Mouse (Mus musculus) heart, embryonic 11.5 days (tissue): ENCODE measurements at regions not wholly inside any gene's neighbourhood (a gene's known extent, or its start where the extent isn't known, plus 50 kb on each side); places are given as distances from the start of the nearest gene placed in this dataset.

Experiments
- ATAC-seq: fragments of 200-750 bp; cut with Nextera tagmentation; replicated peaks from 2 replicates; pipeline ENCODE4 v1.8.0; 2017; ENCODE audit warnings: moderate library complexity; ENCODE audit not compliant: insufficient number of reproducible peaks, low FRiP score, low TSS enrichment
- H3K27ac ChIP-seq: fragments of 300-500 bp; sonication (generic); 2 replicates; pipeline ENCODE4 v1.5.1; 2014; ENCODE audit warnings: mild to moderate bottlenecking, low read depth, low read length
- H3K27me3 ChIP-seq: fragments of 300-500 bp; sonication (generic); 2 replicates; pipeline ENCODE4 v1.6.1; 2014; ENCODE audit warnings: mild to moderate bottlenecking, low read length, mixed read lengths; ENCODE audit not compliant: control insufficient read depth, insufficient read depth
- H3K36me3 ChIP-seq: fragments of 300-500 bp; sonication (generic); 2 replicates; pipeline ENCODE4 v1.6.1; 2014; ENCODE audit warnings: mild to moderate bottlenecking, low read length, moderate library complexity, mixed read lengths; ENCODE audit not compliant: control insufficient read depth, insufficient read depth
- H3K4me1 ChIP-seq: fragments of 300-500 bp; sonication (generic); 2 replicates; pipeline ENCODE4 v1.6.1; 2014; ENCODE audit warnings: low read length; ENCODE audit not compliant: control insufficient read depth, insufficient read depth
- H3K4me2 ChIP-seq: fragments of 300-500 bp; sonication (generic); 2 replicates; pipeline ENCODE4 v1.6.1; 2014; ENCODE audit warnings: mild to moderate bottlenecking, moderate library complexity
- H3K4me3 ChIP-seq: fragments of 300-500 bp; sonication (generic); 2 replicates; pipeline ENCODE4 v1.5.1; 2014; ENCODE audit warnings: low read depth, low read length
- H3K9ac ChIP-seq: fragments of 300-500 bp; sonication (generic); 2 replicates; pipeline ENCODE4 v1.6.1; 2014; ENCODE audit warnings: mild to moderate bottlenecking, low read depth, low read length, moderate library complexity
- H3K9me3 ChIP-seq: fragments of 300-500 bp; sonication (generic); replicated peaks from 2 replicates; pipeline ENCODE4 v1.6.1; 2016; ENCODE audit warnings: low read length; ENCODE audit not compliant: control insufficient read depth
- WGBS: fragments of 180-500 bp; shearing (Covaris S2); extraction: QIAGEN DNeasy Blood & Tissue Kit; methylation state at CpG from one replicate; pipeline ENCODE4 v1.1.7; 2014; ENCODE audit not compliant: insufficient replicate concordance; 5-methylcytosine and 5-hydroxymethylcytosine counted together

- Histone ChIP-seq H3K36me3 (no peaks in the 10 kb centered on the region), H3K9ac (no peak overlapping the region)
- WGBS, result 78% methylated on average over 3 of the region's 3 CpGs
These were observed 149.2 kb downstream of the Tmem132e start for GRCm38 (mm10) chr11:82537931-82538330.

GRCm38 (mm10) chr11:82523200-82523802 is 134.6 kb downstream of the Tmem132e start:
- no peak overlapping the region for H3K4me2 ChIP-seq
- H3K27me3 ChIP-seq, result peaks cover 10% of the 10 kb centered on the region; the same call in 1 of the 2 replicates
- ATAC-seq, result no peak
- 36% methylated on average over 4 of the region's 4 CpGs for WGBS
- H3K9ac ChIP-seq, result no peak overlapping the region
- H3K36me3 ChIP-seq, result no peaks in the 10 kb centered on the region
- H3K4me1 ChIP-seq, result no peaks in the 10 kb centered on the region
- no peaks in the 10 kb centered on the region for H3K9me3 ChIP-seq
- H3K27ac ChIP-seq, result no peak overlapping the region
- no peak overlapping the region for H3K4me3 ChIP-seq

More at GRCm38 (mm10) chr11:82537931-82538330, 149.2 kb downstream of the Tmem132e start:
- Histone ChIP-seq H3K9me3 (no peaks in the 10 kb centered on the region), H3K4me2 (no peak overlapping the region), H3K27me3 (no peaks in the 10 kb centered on the region), H3K4me1 (no peaks in the 10 kb centered on the region), H3K4me3 (no peak overlapping the region), H3K27ac (no peak overlapping the region)
- ATAC-seq, result no peak

- Histone ChIP-seq H3K27me3 (peaks cover 10% of the 10 kb centered on the region; the same call in 1 of the 2 replicates), H3K9ac (no peak overlapping the region)
- 52% methylated on average over 9 of the region's 9 CpGs for WGBS
These were observed 132.7 kb downstream of the Tmem132e start for GRCm38 (mm10) chr11:82521383-82521782.

GRCm38 (mm10) chr11:82518691-82519090 is 130.0 kb downstream of the Tmem132e start:
- H3K36me3 ChIP-seq, result no peaks in the 10 kb centered on the region
- 26% methylated on average over 6 of the region's 6 CpGs for WGBS
- H3K9ac ChIP-seq, result no peak overlapping the region
- no peak for ATAC-seq
- H3K4me2 ChIP-seq, result no peak overlapping the region
- H3K4me3 ChIP-seq, result no peak overlapping the region
- H3K4me1 ChIP-seq, result no peaks in the 10 kb centered on the region
- no peak overlapping the region for H3K27ac ChIP-seq
- no peaks in the 10 kb centered on the region for H3K9me3 ChIP-seq
- H3K27me3 ChIP-seq, result peaks cover 10% of the 10 kb centered on the region; the same call in 1 of the 2 replicates

More at GRCm38 (mm10) chr11:82521383-82521782, 132.7 kb downstream of the Tmem132e start:
- ATAC-seq, result no peak
- Histone ChIP-seq H3K36me3 (no peaks in the 10 kb centered on the region), H3K9me3 (no peaks in the 10 kb centered on the region), H3K27ac (no peak overlapping the region), H3K4me3 (no peak overlapping the region), H3K4me2 (no peak overlapping the region), H3K4me1 (no peaks in the 10 kb centered on the region)

GRCm38 (mm10) chr11:82514526-82515144 is 125.9 kb downstream of the Tmem132e start:
- Histone ChIP-seq H3K9me3 (no peaks in the 10 kb centered on the region), H3K4me3 (no peak overlapping the region), H3K27me3 (no peaks in the 10 kb centered on the region), H3K9ac (no peak overlapping the region), H3K4me1 (no peaks in the 10 kb centered on the region), H3K36me3 (no peaks in the 10 kb centered on the region), H3K27ac (no peak overlapping the region), H3K4me2 (no peak overlapping the region)
- 90% methylated on average over 4 of the region's 4 CpGs for WGBS
- no peak for ATAC-seq

GRCm38 (mm10) chr11:82508564-82508963 is 119.9 kb downstream of the Tmem132e start:
- no peak for ATAC-seq
- H3K4me3 ChIP-seq, result no peak overlapping the region
- 67% methylated on average over 13 of the region's 13 CpGs for WGBS
- no peaks in the 10 kb centered on the region for H3K36me3 ChIP-seq
- H3K27me3 ChIP-seq, result no peaks in the 10 kb centered on the region
- H3K4me1 ChIP-seq, result no peaks in the 10 kb centered on the region
- no peak overlapping the region for H3K4me2 ChIP-seq
- no peak overlapping the region for H3K27ac ChIP-seq
- no peak overlapping the region for H3K9ac ChIP-seq
- no peaks in the 10 kb centered on the region for H3K9me3 ChIP-seq
